Mouse (Mus musculus) central nervous system, embryonic 18 days (tissue): ENCODE data around the gene Garem2. TPM values are rescaled to one million over a fixed set of nuclear protein-coding genes. Genes with fewer than 3 reads are reported as not detected.

Experiments used
- polyA plus RNA-seq: library from polyadenylated mRNA; depleted of rRNA; stranded (reverse); fragments of >200 nt; gene quantifications from 2 replicates; pipeline ENCODE4 v1.2.3, GENCODE M21; 2012; rRNA removed

Gene Garem2
- polyA plus RNA-seq: 12.5 and 12.9 TPM in 2 replicates

DNA sequence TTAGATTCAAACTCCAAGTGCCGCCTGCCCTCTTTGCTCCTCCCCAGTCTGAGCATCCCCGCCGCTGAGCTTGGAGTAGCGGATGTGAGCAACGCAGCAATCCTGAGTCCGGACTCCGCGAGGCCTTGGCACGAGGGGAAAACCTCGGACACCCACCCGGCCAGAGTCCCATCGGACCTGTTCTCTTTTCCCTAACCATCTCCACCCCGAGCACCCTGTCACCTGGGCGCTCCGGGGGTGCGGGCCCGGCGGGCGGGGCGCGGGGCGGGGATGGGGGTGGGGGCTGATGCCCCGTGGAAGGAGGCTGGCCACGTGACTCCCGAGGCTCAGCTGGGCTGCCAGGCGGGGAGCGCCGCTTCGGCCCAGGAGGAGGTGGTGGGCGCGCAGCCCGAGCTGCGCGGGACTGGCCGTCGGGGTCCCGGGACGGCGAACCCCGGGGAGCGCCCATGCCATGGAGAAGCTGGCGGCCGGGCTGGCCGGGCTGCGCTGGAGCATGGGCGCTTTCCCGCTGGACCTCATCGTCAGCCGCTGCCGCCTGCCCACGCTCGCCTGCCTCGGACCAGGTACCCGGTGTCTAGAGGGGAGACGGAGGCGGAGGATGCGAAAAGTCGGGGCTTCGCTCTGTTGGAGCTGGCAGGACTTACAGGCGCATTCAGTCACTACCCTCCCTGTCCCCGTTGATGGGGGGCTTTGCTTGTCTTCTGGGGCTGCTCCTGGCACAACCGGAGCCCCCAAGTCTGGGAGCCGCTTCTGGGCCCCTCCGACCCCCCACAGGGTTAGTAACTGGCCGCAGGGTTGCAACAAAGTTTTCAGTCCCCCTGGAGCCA, at the start of gene Garem2:
TSS of gene Garem2 (plus strand) at position 321 of the 827 bp plus-strand sequence.

DNA sequence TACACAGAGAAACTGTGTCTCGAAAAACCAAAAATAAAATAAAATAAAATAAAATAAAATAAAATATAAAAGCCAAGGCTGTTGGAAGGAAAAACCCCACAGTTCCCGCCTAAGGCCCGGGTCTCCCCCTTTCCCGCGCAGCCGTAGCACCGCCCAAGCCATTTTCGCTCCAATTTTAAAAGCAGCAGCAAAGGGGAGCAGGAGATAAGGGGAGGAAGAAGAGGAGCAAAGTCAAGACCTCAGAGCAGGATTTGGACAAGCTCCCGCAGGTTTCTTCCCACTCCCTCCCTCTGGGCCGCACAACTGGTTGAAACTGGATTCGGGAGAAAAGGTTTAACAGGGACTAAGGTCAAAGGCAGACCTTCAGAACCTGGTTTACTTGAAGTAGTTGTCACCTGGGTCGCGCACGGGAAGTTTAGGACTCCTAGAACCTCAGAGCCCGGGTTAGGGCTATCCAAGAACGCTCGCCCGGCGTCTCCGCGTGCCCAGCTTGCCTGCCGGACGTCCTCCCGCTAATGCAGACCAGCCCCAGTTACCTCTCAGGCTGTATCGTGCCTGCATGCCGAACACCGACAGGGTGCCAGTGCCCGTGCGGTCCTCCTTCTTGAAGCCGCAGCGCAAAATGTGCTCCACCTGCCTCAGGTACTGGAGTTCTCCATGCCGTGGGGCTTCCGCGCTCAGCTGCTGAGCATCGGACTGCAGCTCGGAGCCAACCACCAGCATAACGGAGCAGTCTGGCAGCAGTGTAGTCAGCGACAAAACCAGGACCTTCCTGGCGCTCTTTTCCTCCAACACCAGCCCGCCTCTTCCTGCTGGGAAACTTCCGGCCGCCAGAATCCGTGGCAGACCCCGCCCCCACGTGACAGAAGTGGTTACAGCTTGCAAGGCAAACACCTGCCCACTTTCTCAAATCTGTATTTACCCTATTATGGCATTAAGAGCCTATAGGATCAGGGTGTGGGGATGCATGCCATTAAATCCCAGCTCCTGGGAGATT, 31.8 kb upstream of the Garem2 start, which contains the start of gene Tyms:
TSS of gene Tyms (minus strand) at position 793 of the 997 bp plus-strand sequence.

DNA sequence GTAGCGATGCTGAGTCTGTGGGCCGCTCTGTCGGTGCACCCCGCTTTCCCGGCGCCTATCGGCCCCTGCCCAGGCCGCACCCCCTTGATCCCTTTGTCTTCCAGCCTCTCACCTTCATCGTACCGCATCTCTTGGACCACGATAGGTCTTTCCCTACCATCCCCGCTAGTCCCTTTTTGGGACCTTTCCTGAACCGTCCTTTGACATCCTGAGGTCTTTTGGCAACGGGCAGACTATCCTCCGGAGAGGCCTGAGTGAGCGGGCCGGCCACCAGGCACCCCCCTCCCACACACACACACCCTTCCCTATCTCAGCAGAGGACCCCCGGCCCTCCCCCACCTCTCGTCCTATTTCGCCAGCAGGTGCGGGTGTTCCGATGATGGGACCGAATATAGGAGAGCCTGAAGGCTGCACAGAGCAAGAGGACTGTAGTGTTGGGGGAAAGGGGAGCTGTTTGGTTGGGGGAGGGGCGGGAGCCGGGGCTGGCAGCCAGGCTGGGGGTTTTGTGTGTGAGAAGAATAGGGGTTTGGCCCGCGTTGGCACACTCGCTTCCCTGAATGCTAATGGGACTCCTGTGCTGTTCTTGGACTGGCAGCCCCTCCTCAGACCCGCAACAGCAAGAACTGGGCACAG, 823 bp downstream of the Garem2 start, which contains the start of gene 3110082J24Rik:
TSS of gene 3110082J24Rik (minus strand) at position 419 of the 633 bp plus-strand sequence.

DNA sequence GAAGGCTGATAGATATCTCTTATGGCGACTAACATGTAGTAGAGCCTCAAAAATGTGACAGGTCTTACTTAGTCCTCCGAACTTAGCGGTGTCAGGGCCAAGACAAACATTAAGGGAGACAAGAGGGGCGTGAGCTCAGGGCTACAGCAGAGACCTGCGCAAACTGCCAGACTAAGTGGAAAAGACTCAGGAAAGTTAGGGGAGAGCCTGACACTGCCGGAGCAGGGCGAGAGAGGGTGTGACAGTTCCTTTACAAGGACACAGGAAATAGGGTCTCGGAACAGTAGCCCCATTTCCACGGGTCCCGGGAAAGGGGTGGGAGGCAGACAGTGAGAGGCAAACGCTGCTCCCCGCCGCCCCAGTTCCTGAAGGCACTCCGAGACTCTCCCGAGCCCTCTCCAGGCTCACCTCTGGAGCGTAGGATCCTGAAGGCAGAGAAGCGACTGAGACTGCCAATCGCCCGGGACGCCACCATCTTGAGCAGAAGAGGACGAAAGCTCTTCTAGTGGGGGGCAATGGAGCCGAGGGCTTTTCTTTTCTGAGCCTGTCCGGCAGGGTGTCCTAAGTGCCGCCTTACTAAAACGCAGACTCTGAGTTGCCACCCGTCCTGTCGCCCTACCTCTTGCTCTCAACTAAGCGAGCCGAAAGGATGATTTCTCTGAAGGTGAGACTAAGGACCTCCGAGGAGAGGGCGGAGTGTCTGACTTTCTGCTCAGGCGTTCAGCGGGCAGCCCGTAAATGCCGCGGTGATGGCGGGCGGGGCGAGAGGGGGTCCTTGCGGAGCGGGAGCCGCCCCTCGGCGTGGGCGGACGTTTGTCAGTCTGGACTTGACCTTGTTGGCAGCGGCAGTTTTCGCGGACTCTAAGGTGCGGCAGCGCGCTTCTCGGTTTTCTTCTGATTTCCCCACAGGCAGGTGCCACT, 49.8 kb downstream of the Garem2 start, which contains the start of the genes Hadha and Hadhb:
TSS of gene Hadha (minus strand) at position 689 of the 921 bp plus-strand sequence.
TSS of gene Hadhb (plus strand) at position 775 of the 921 bp plus-strand sequence.

Other genes with a start within 250 kb of the Garem2 start
- 0.09 and 0.61 TPM in 2 replicates for gene Il6, start 92.0 kb upstream of the Garem2 start, polyA plus RNA-seq
- gene Tyms, start 31.5 kb upstream of the Garem2 start, polyA plus RNA-seq: 24.6 and 28.8 TPM in 2 replicates
- 1.8 and 2.1 TPM in 2 replicates for gene 3110082J24Rik, start 925 bp downstream of the Garem2 start, polyA plus RNA-seq
- 60.2 and 70.9 TPM in 2 replicates for gene Hadha, start 50.0 kb downstream of the Garem2 start, polyA plus RNA-seq
- 42.0 and 47.0 TPM in 2 replicates for gene Hadhb, start 50.1 kb downstream of the Garem2 start, polyA plus RNA-seq
- not detected in 2 replicates for gene Adgrf3, start 100.6 kb downstream of the Garem2 start, polyA plus RNA-seq
- 48.1 and 49.8 TPM in 2 replicates for gene Selenoi, start 127.4 kb downstream of the Garem2 start, polyA plus RNA-seq
- gene Drc1, start 176.2 kb downstream of the Garem2 start, polyA plus RNA-seq: 6.2 and 7.0 TPM in 2 replicates